ENCODE assay signal across 9 mouse cellular contexts in genomic region chr9:105612919-105613318, GRCm38 (mm10). TPM values are rescaled to one million over a fixed set of nuclear protein-coding genes. Genes with fewer than 3 reads are reported as not detected.
DNase-seq lines count a peak whose midpoint lies in the region; ATAC-seq lines count a peak whose summit lies in the region.
"Had no signal": no experiment of that assay in that cellular context is flagged by ENCODE, and none has a peak within 500 bp of the region (broad histone marks: within the 10 kb centered on the region; RNA-seq: fewer than 3 reads in every experiment).

No protein-coding gene starts in this region.

- peak; percentile 23 for DNase-seq in gastrocnemius, postnatal 10 days
- no peak for DNase-seq in gastrocnemius, postnatal 14 days
- DNase-seq in urinary bladder, postnatal 25 days (ENCODE audit: low spot score), result peak; percentile 6
- no peak for DNase-seq in urinary bladder, postnatal 10 days (ENCODE audit: low spot score)
- peak; percentile 84 for DNase-seq in kidney, adult 9 months
- DNase-seq in skeletal muscle tissue, adult 2 months (ENCODE audit: low read depth, low spot score), result peak; percentile 3
- no peak for DNase-seq in thymus, postnatal 36 days
- DNase-seq: lung, embryonic 14.5 days had no signal

- intact Hi-C loops in gastrocnemius, postnatal 14 days (cut with DNase I; ENCODE audit: low total_unique reads), result no loop called here

- ATAC-seq in megakaryocyte-erythroid progenitor cell, adult 5-6 weeks (replicated peaks; ENCODE audit: low FRiP score, low TSS enrichment, poor library complexity, severe bottlenecking), result no peak

RNA-seq across cellular contexts. Expression of gene Pik3r4, which starts 29.9 kb away (rescaled TPM):
- 10 to 100 TPM; 12.3 to 14.6 TPM for total RNA-seq in gastrocnemius, postnatal 10 days (2021)
- total RNA-seq in gastrocnemius, postnatal 14 days (2021), result 10 to 100 TPM; 10.9 to 11.6 TPM
- total RNA-seq in megakaryocyte-erythroid progenitor cell, adult 5-6 weeks (2014; fragmentation: Nextera tagmentation), result 34.9 and 37.5 TPM in 2 replicates
- 19.2 and 31.1 TPM in 2 replicates for total RNA-seq in megakaryocyte-erythroid progenitor cell, adult 5-6 weeks (2017)

Comparison
In these comparisons a context has a peak if more than half of its experiments do, and no peak if none do; other contexts are left out.
1. DNase-seq: peak in gastrocnemius, postnatal 10 days (single experiment), urinary bladder, postnatal 25 days (single experiment), kidney, adult 9 months (single experiment) and skeletal muscle tissue, adult 2 months (single experiment); none in gastrocnemius, postnatal 14 days (single experiment), urinary bladder, postnatal 10 days (single experiment) and thymus, postnatal 36 days (0 of 2).